Mouse (Mus musculus) liver, embryonic 15.5 days (tissue): Measurements from ENCODE around the gene Plppr5. TPM values are rescaled to one million over a fixed set of nuclear protein-coding genes. Genes with fewer than 3 reads are reported as not detected.

Experiments
- ATAC-seq: fragments of 200-750 bp; cut with Nextera tagmentation; 2 replicates; pipeline ENCODE4 v1.8.0; 2017; ENCODE audit warnings: moderate number of reproducible peaks, mild to moderate bottlenecking, moderate library complexity; ENCODE audit not compliant: insufficient read depth
- H3K27ac ChIP-seq: fragments of 300-500 bp; sonication (generic); replicated peaks from 2 replicates; pipeline ENCODE4 v1.5.1; 2015; ENCODE audit warnings: mild to moderate bottlenecking, inconsistent platforms
- H3K27me3 ChIP-seq: fragments of 300-500 bp; sonication (generic); 2 replicates; pipeline ENCODE4 v1.6.1; 2015; ENCODE audit warnings: mild to moderate bottlenecking, inconsistent platforms
- H3K36me3 ChIP-seq: fragments of 300-500 bp; sonication (generic); replicated peaks from 2 replicates; pipeline ENCODE4 v1.6.1; 2015; ENCODE audit warnings: moderate library complexity, mild to moderate bottlenecking, inconsistent platforms
- H3K4me1 ChIP-seq: fragments of 300-500 bp; sonication (generic); replicated peaks from 2 replicates; pipeline ENCODE4 v1.6.1; 2015; ENCODE audit warnings: inconsistent platforms
- H3K4me2 ChIP-seq: fragments of 300-500 bp; sonication (generic); 2 replicates; pipeline ENCODE4 v1.6.1; 2015; ENCODE audit warnings: moderate library complexity, mild to moderate bottlenecking, inconsistent platforms
- H3K4me3 ChIP-seq: fragments of 300-500 bp; sonication (generic); replicated peaks from 2 replicates; pipeline ENCODE4 v1.5.1; 2015; ENCODE audit warnings: mild to moderate bottlenecking, inconsistent platforms
- H3K9ac ChIP-seq: fragments of 300-500 bp; sonication (generic); 2 replicates; pipeline ENCODE4 v1.6.1; 2015; ENCODE audit warnings: moderate library complexity, mild to moderate bottlenecking, inconsistent platforms
- H3K9me3 ChIP-seq: fragments of 300-500 bp; sonication (generic); replicated peaks from 2 replicates; pipeline ENCODE4 v1.6.1; 2016; ENCODE audit warnings: inconsistent platforms
- WGBS: fragments of 180-500 bp; shearing (Covaris S2); methylation state at CpG from one replicate; pipeline ENCODE4 v1.1.7; 2015; ENCODE audit warnings: mixed read lengths; ENCODE audit not compliant: insufficient replicate concordance; 5-methylcytosine and 5-hydroxymethylcytosine counted together
- polyA plus RNA-seq: library from polyadenylated mRNA; unstranded; fragments of >200 nt; fragmentation: Nextera tagmentation; extraction: Ambion mirVana; gene quantifications from 2 replicates; pipeline ENCODE4 v1.2.1, GENCODE M21; 2015

Plppr5 gene
- polyA plus RNA-seq = 0.03 TPM in 1 of 2 replicates, not detected in the other

- Histone ChIP-seq H3K4me3 (peak within 1 kb of the TSS; percentile 18; the same call in 1 of the 2 replicates), H3K36me3 (no peaks in the 10 kb centered on the region), H3K9me3 (no peaks in the 10 kb centered on the region), H3K4me1 (no peaks in the 10 kb centered on the region), H3K27me3 (peaks cover 31% of the 10 kb centered on the region), H3K4me2 (peak within 1 kb of the TSS; percentile 50), H3K9ac (no peak within 1 kb of the TSS), H3K27ac (no peak within 1 kb of the TSS)
- no peak for ATAC-seq
- WGBS = 24% methylated on average over 20 of the region's 20 CpGs
Observed at GRCm38 (mm10) chr3:117574529-117575252, at the start of gene Plppr5. Gene Plppr5, plus strand, starts transcription at chr3:117574836.

- H3K4me3 ChIP-seq = no peak overlapping the region
- 56% methylated on average over 5 of the region's 5 CpGs for WGBS
- no peaks in the 10 kb centered on the region for H3K9me3 ChIP-seq
- no peak for ATAC-seq
- no peak overlapping the region for H3K9ac ChIP-seq
- H3K27me3 ChIP-seq = no peaks in the 10 kb centered on the region
- no peak overlapping the region for H3K4me2 ChIP-seq
- no peak overlapping the region for H3K27ac ChIP-seq
- no peaks in the 10 kb centered on the region for H3K4me1 ChIP-seq
- no peaks in the 10 kb centered on the region for H3K36me3 ChIP-seq
Observed at GRCm38 (mm10) chr3:117549899-117550298, 24.7 kb upstream of the Plppr5 start.

GRCm38 (mm10) chr3:117550526-117550925, 24.1 kb upstream of the Plppr5 start:
- WGBS = 74% methylated on average over 4 of the region's 4 CpGs

GRCm38 (mm10) chr3:117556972-117557371, 17.7 kb upstream of the Plppr5 start:
- no peaks in the 10 kb centered on the region for H3K36me3 ChIP-seq
- H3K4me3 ChIP-seq = no peak overlapping the region
- no peak overlapping the region for H3K4me2 ChIP-seq
- H3K27me3 ChIP-seq = no peaks in the 10 kb centered on the region
- no peaks in the 10 kb centered on the region for H3K9me3 ChIP-seq
- WGBS = 48% methylated on average over 1 of the region's 1 CpGs
- ATAC-seq = no peak
- H3K4me1 ChIP-seq = no peaks in the 10 kb centered on the region
- H3K9ac ChIP-seq = no peak overlapping the region
- H3K27ac ChIP-seq = no peak overlapping the region

More at GRCm38 (mm10) chr3:117550526-117550925, 24.1 kb upstream of the Plppr5 start:
- Histone ChIP-seq H3K9me3 (no peaks in the 10 kb centered on the region), H3K27me3 (no peaks in the 10 kb centered on the region), H3K4me1 (no peaks in the 10 kb centered on the region), H3K36me3 (no peaks in the 10 kb centered on the region), H3K4me3 (no peak overlapping the region), H3K9ac (no peak overlapping the region), H3K4me2 (no peak overlapping the region), H3K27ac (no peak overlapping the region)
- ATAC-seq = no peak

GRCm38 (mm10) chr3:117575253-117575927, 754 bp downstream of the Plppr5 start:
- Histone ChIP-seq H3K36me3 (no peaks in the 10 kb centered on the region), H3K4me2 (peak overlapping the region; percentile 50), H3K9me3 (no peaks in the 10 kb centered on the region), H3K4me1 (no peaks in the 10 kb centered on the region), H3K4me3 (peak overlapping the region; percentile 18; the same call in 1 of the 2 replicates), H3K27me3 (peaks cover 31% of the 10 kb centered on the region), H3K9ac (no peak overlapping the region), H3K27ac (no peak overlapping the region)
- ATAC-seq = no peak
- WGBS = 2% methylated on average over 66 of the region's 74 CpGs

GRCm38 (mm10) chr3:117575928-117576254, 1.3 kb downstream of the Plppr5 start:
- no peak overlapping the region for H3K9ac ChIP-seq
- peaks cover 31% of the 10 kb centered on the region for H3K27me3 ChIP-seq
- H3K4me1 ChIP-seq = no peaks in the 10 kb centered on the region
- 16% methylated on average over 3 of the region's 3 CpGs for WGBS
- H3K36me3 ChIP-seq = no peaks in the 10 kb centered on the region
- ATAC-seq = no peak
- H3K9me3 ChIP-seq = no peaks in the 10 kb centered on the region
- H3K4me3 ChIP-seq = no peak overlapping the region
- no peak overlapping the region for H3K27ac ChIP-seq
- no peak overlapping the region for H3K4me2 ChIP-seq

GRCm38 (mm10) chr3:117577349-117577748, 2.7 kb downstream of the Plppr5 start:
- no peak overlapping the region for H3K9ac ChIP-seq
- no peak overlapping the region for H3K4me2 ChIP-seq
- H3K9me3 ChIP-seq = no peaks in the 10 kb centered on the region
- 82% methylated on average over 2 of the region's 2 CpGs for WGBS
- no peak for ATAC-seq
- no peaks in the 10 kb centered on the region for H3K36me3 ChIP-seq
- H3K27me3 ChIP-seq = peaks cover 31% of the 10 kb centered on the region
- H3K27ac ChIP-seq = no peak overlapping the region
- no peak overlapping the region for H3K4me3 ChIP-seq
- H3K4me1 ChIP-seq = no peaks in the 10 kb centered on the region

GRCm38 (mm10) chr3:117582628-117583027, 8.0 kb downstream of the Plppr5 start:
- Histone ChIP-seq H3K9me3 (no peaks in the 10 kb centered on the region), H3K27ac (no peak overlapping the region), H3K27me3 (no peaks in the 10 kb centered on the region), H3K4me1 (no peaks in the 10 kb centered on the region), H3K36me3 (no peaks in the 10 kb centered on the region), H3K9ac (no peak overlapping the region), H3K4me2 (no peak overlapping the region), H3K4me3 (no peak overlapping the region)
- ATAC-seq = no peak
- WGBS = 65% methylated on average over 2 of the region's 2 CpGs

- Histone ChIP-seq H3K27me3 (no peaks in the 10 kb centered on the region), H3K27ac (no peak overlapping the region), H3K36me3 (no peaks in the 10 kb centered on the region), H3K9ac (no peak overlapping the region), H3K4me2 (no peak overlapping the region), H3K9me3 (no peaks in the 10 kb centered on the region), H3K4me3 (no peak overlapping the region), H3K4me1 (no peaks in the 10 kb centered on the region)
- 37% methylated on average over 1 of the region's 1 CpGs for WGBS
- ATAC-seq = no peak
Observed at GRCm38 (mm10) chr3:117602404-117602803, 27.8 kb downstream of the Plppr5 start.

GRCm38 (mm10) chr3:117603458-117603857, 28.8 kb downstream of the Plppr5 start:
- no peak overlapping the region for H3K27ac ChIP-seq
- no peaks in the 10 kb centered on the region for H3K36me3 ChIP-seq
- H3K9ac ChIP-seq = no peak overlapping the region
- H3K9me3 ChIP-seq = no peaks in the 10 kb centered on the region
- no peak overlapping the region for H3K4me3 ChIP-seq
- no peaks in the 10 kb centered on the region for H3K27me3 ChIP-seq
- no peak overlapping the region for H3K4me2 ChIP-seq
- H3K4me1 ChIP-seq = no peaks in the 10 kb centered on the region
- no peak for ATAC-seq
- 43% methylated on average over 2 of the region's 2 CpGs for WGBS

- Histone ChIP-seq H3K9me3 (no peaks in the 10 kb centered on the region), H3K27ac (no peak overlapping the region)
Observed at GRCm38 (mm10) chr3:117606383-117606782, 31.7 kb downstream of the Plppr5 start.

More at GRCm38 (mm10) chr3:117606383-117606782, 31.7 kb downstream of the Plppr5 start:
- Histone ChIP-seq H3K36me3 (no peaks in the 10 kb centered on the region), H3K9ac (no peak overlapping the region), H3K4me3 (no peak overlapping the region), H3K4me2 (no peak overlapping the region), H3K27me3 (no peaks in the 10 kb centered on the region), H3K4me1 (no peaks in the 10 kb centered on the region)
- no peak for ATAC-seq
